Mouse (Mus musculus) G1E (cell line): ENCODE results near the gene Vsig1. TPM values are rescaled to one million over a fixed set of nuclear protein-coding genes. Genes with fewer than 3 reads are reported as not detected.

Source experiments
- ATAC-seq: 2 replicates; pipeline ENCODE4 v1.8.0; 2016; ENCODE audit warnings: mild to moderate bottlenecking; ENCODE audit not compliant: insufficient number of reproducible peaks, poor library complexity, low FRiP score, severe bottlenecking; ENCODE audit errors: extremely low read depth
- DNase-seq: peaks from one replicate; pipeline ENCODE4 v3.0.0; 2012; ENCODE audit warnings: low spot score
- H3K27me3 ChIP-seq: 2 replicates; pipeline ENCODE4 v1.6.1; 2012; ENCODE audit warnings: mild to moderate bottlenecking, low read length, inconsistent platforms; ENCODE audit not compliant: insufficient read depth
- H3K36me3 ChIP-seq: replicated peaks from 2 replicates; pipeline ENCODE3; 2012; ENCODE audit warnings: mild to moderate bottlenecking, inconsistent platforms
- H3K4me1 ChIP-seq: 2 replicates; pipeline ENCODE4 v1.6.1; 2012; ENCODE audit warnings: low read depth, low read length, inconsistent platforms, mixed read lengths; ENCODE audit not compliant: insufficient read depth
- H3K4me3 ChIP-seq: 2 replicates; pipeline ENCODE4 v1.5.1; 2012; ENCODE audit warnings: low read depth, mild to moderate bottlenecking, inconsistent platforms, low read length, moderate library complexity, mixed read lengths
- H3K9me3 ChIP-seq: replicated peaks from 2 replicates; pipeline ENCODE4 v1.6.1; 2012; ENCODE audit warnings: inconsistent platforms
- CTCF ChIP-seq: IDR thresholded peaks from 2 replicates; pipeline ENCODE4 v1.5.1; 2012; ENCODE audit warnings: low read depth, low read length, inconsistent platforms, mixed read lengths
- GATA1 ChIP-seq: IDR thresholded peaks from 2 replicates; pipeline ENCODE4 v1.6.1; 2012; ENCODE audit warnings: borderline replicate concordance, low read length, inconsistent platforms, mixed read lengths
- GATA2 ChIP-seq: IDR thresholded peaks from 2 replicates; pipeline ENCODE4 v1.6.1; 2012; ENCODE audit warnings: low read depth, low read length, inconsistent platforms, borderline replicate concordance
- POLR2AphosphoS5 ChIP-seq: IDR thresholded peaks from 2 replicates; pipeline ENCODE4 v1.6.1; 2012; ENCODE audit warnings: low read depth, low read length, inconsistent platforms; ENCODE audit not compliant: insufficient replicate concordance
- TAL1 ChIP-seq: conservative IDR thresholded peaks from 2 replicates; pipeline ENCODE4 v1.6.1; 2012; ENCODE audit warnings: low read depth, low read length, inconsistent platforms, mixed read lengths
- polyA plus RNA-seq: library from polyadenylated mRNA; stranded (reverse); fragments of >175 nt; gene quantifications from 2 replicates; pipeline ENCODE4 v1.2.3, GENCODE M21; 2012
- total RNA-seq, 2 experiments: library from RNA; stranded (forward) in 1 of 2; stranded (reverse) in 1 of 2; fragments of 200-1000 nt in 1 of 2; fragments of >200 nt in 1 of 2; fragmentation: Nextera tagmentation in 1 of 2; gene quantifications; 2 replicates each; pipeline ENCODE4 v1.2.3; 2014 to 2017

The Vsig1 gene
- not detected in 2 replicates for total RNA-seq (2014; fragmentation: Nextera tagmentation)
- not detected in 2 replicates for total RNA-seq (2017)
- polyA plus RNA-seq = not detected in 2 replicates

- no peak for TF ChIP-seq POLR2AphosphoS5
- no peak for TF ChIP-seq TAL1
- no peak for TF ChIP-seq CTCF
- TF ChIP-seq GATA1 = no peak
- no peak for TF ChIP-seq GATA2
- Histone ChIP-seq H3K27me3 (no peaks in the 10 kb centered on the region), H3K36me3 (no peaks in the 10 kb centered on the region), H3K9me3 (no peaks in the 10 kb centered on the region), H3K4me3 (no peak within 1 kb of the TSS), H3K4me1 (no peaks in the 10 kb centered on the region)
- DNase-seq (no peak), ATAC-seq (no peak)
Measured at GRCm38 (mm10) chrX:140907360-140907759, at the start of gene Vsig1. TSS of gene Vsig1 (plus strand) at chrX:140907608.

GRCm38 (mm10) chrX:140862760-140863159 is 44.6 kb upstream of the Vsig1 start:
- ATAC-seq (no peak), DNase-seq (no peak)
- Histone ChIP-seq H3K27me3 (no peaks in the 10 kb centered on the region), H3K36me3 (no peaks in the 10 kb centered on the region), H3K4me3 (no peak overlapping the region), H3K4me1 (no peaks in the 10 kb centered on the region), H3K9me3 (no peaks in the 10 kb centered on the region)
- TF ChIP-seq POLR2AphosphoS5 (no peak), GATA1 (no peak), TAL1 (no peak), CTCF (no peak), GATA2 (no peak)

- DNase-seq (no peak), ATAC-seq (no peak)
- H3K4me1 ChIP-seq = no peaks in the 10 kb centered on the region
- H3K4me3 ChIP-seq = no peak overlapping the region
- no peaks in the 10 kb centered on the region for H3K36me3 ChIP-seq
- no peaks in the 10 kb centered on the region for H3K27me3 ChIP-seq
- TF ChIP-seq GATA1 (no peak), TAL1 (no peak), CTCF (no peak), GATA2 (no peak), POLR2AphosphoS5 (no peak)
- no peaks in the 10 kb centered on the region for H3K9me3 ChIP-seq
Measured at GRCm38 (mm10) chrX:140863431-140863830, 44.0 kb upstream of the Vsig1 start.

GRCm38 (mm10) chrX:140887193-140887592 is 20.2 kb upstream of the Vsig1 start:
- H3K4me3 ChIP-seq = no peak overlapping the region
- ATAC-seq = no peak
- no peaks in the 10 kb centered on the region for H3K36me3 ChIP-seq
- no peaks in the 10 kb centered on the region for H3K9me3 ChIP-seq
- TF ChIP-seq GATA1 (no peak), TAL1 (no peak), GATA2 (no peak), POLR2AphosphoS5 (no peak), CTCF (no peak)
- H3K4me1 ChIP-seq = no peaks in the 10 kb centered on the region
- H3K27me3 ChIP-seq = no peaks in the 10 kb centered on the region
- no peak for DNase-seq

GRCm38 (mm10) chrX:140891796-140892195 is 15.6 kb upstream of the Vsig1 start:
- DNase-seq = no peak
- Histone ChIP-seq H3K9me3 (no peaks in the 10 kb centered on the region), H3K36me3 (no peaks in the 10 kb centered on the region), H3K27me3 (no peaks in the 10 kb centered on the region), H3K4me1 (no peaks in the 10 kb centered on the region), H3K4me3 (no peak overlapping the region)
- ATAC-seq = no peak
- no peak for TF ChIP-seq POLR2AphosphoS5
- no peak for TF ChIP-seq TAL1
- no peak for TF ChIP-seq CTCF
- no peak for TF ChIP-seq GATA2
- TF ChIP-seq GATA1 = no peak

GRCm38 (mm10) chrX:140903487-140903886 is 3.9 kb upstream of the Vsig1 start:
- ATAC-seq (no peak), DNase-seq (no peak)
- no peak overlapping the region for H3K4me3 ChIP-seq
- no peaks in the 10 kb centered on the region for H3K9me3 ChIP-seq
- no peaks in the 10 kb centered on the region for H3K36me3 ChIP-seq
- H3K27me3 ChIP-seq = no peaks in the 10 kb centered on the region
- no peaks in the 10 kb centered on the region for H3K4me1 ChIP-seq
- TF ChIP-seq CTCF = no peak
- TF ChIP-seq TAL1 = no peak
- no peak for TF ChIP-seq GATA1

GRCm38 (mm10) chrX:140921321-140921720 is 13.9 kb downstream of the Vsig1 start:
- no peak for ATAC-seq

More at GRCm38 (mm10) chrX:140921321-140921720, 13.9 kb downstream of the Vsig1 start:
- TF ChIP-seq CTCF = no peak
- no peak for TF ChIP-seq GATA2
- TF ChIP-seq GATA1 = no peak
- TF ChIP-seq POLR2AphosphoS5 = no peak
- no peak for TF ChIP-seq TAL1
- no peak for DNase-seq
- Histone ChIP-seq H3K27me3 (no peaks in the 10 kb centered on the region), H3K9me3 (no peaks in the 10 kb centered on the region), H3K36me3 (no peaks in the 10 kb centered on the region), H3K4me3 (no peak overlapping the region), H3K4me1 (no peaks in the 10 kb centered on the region)
